Mouse (Mus musculus): Measurements from ENCODE around the gene Arid4a. TPM values are rescaled to one million over a fixed set of nuclear protein-coding genes. Genes with fewer than 3 reads are reported as not detected.

Gene Arid4a
- polyA plus RNA-seq, 1 experiment from 2014 or later, result 27.1 TPM

Other genes starting within 250 kb of the Arid4a start
- 18.7 and 23.6 TPM in 2 replicates for gene Frmd6, start 190.5 kb upstream of the Arid4a start, polyA plus RNA-seq (2014; fragmentation: Nextera tagmentation; extraction: Ambion mirVana)
- 201 and 216 TPM in 2 replicates for gene Actr10, start 78.1 kb upstream of the Arid4a start, polyA plus RNA-seq (2014; fragmentation: Nextera tagmentation; extraction: Ambion mirVana)
- 464 and 474 TPM in 2 replicates for gene Psma3, start 41.4 kb upstream of the Arid4a start, polyA plus RNA-seq (2014; fragmentation: Nextera tagmentation; extraction: Ambion mirVana)
- 0.44 and 0.63 TPM in 2 replicates for gene Tomm20l, start 95.4 kb downstream of the Arid4a start, polyA plus RNA-seq (2014; fragmentation: Nextera tagmentation; extraction: Ambion mirVana)
- 107 and 118 TPM in 2 replicates for gene Timm9, start 120.7 kb downstream of the Arid4a start, polyA plus RNA-seq (2014; fragmentation: Nextera tagmentation; extraction: Ambion mirVana)
- 10.2 and 15.4 TPM in 2 replicates for gene 2700049A03Rik, start 120.9 kb downstream of the Arid4a start, polyA plus RNA-seq (2014; fragmentation: Nextera tagmentation; extraction: Ambion mirVana)

Data from heart, embryonic 11.5 days (tissue).